Mouse (Mus musculus) testis, adult 2 months (tissue): Measurements from ENCODE around the gene Clcn7.

Source experiments
- CTCF ChIP-seq: fragments of 200-500 bp; IDR thresholded peaks from 2 replicates; pipeline ENCODE4 v1.5.1; 2012; ENCODE audit warnings: low read depth, mild to moderate bottlenecking, inconsistent platforms, low read length, moderate library complexity; ENCODE audit not compliant: control insufficient read depth, insufficient read depth, insufficient replicate concordance
- POLR2A ChIP-seq: fragments of 200-500 bp; IDR thresholded peaks from 2 replicates; pipeline ENCODE4 v1.6.1; 2012; ENCODE audit warnings: low read depth, mild to moderate bottlenecking, inconsistent platforms, low read length, moderate library complexity; ENCODE audit not compliant: control insufficient read depth

DNA sequence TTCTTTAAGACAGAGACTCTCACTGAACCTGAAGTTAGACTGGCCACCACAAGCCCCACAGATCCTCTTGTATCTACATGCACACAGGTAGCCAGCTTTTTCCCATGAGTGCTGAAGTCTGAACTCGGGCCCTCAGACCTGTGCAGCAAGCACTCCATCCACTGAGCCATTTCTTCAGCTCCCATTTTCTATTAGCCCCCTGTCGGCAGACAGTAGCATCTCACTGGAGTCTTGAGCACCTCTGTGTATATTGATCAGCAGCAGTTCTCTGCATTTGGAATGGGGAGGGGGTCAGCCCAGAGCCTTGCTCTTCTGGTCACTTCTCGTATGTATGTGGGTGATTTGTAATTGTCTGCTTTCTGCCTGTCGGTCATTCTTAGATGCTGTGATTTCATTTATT is 6.8 kb downstream of the Clcn7 start:
- TF ChIP-seq CTCF: no peak
- no peak for TF ChIP-seq POLR2A
